Mouse (Mus musculus): ENCODE data around the gene Olfr1423.

GRCm38 (mm10) chr19:12041217-12041616 lies at the start of gene Olfr1423:
- TF ChIP-seq CTCF (IDR thresholded peaks at IDR 0.05; ENCODE audit: low read depth), result no peak
- TF ChIP-seq EP300 (IDR thresholded peaks at IDR 0.05; ENCODE audit: low read depth), result no peak
